Mouse (Mus musculus): ENCODE measurements around the gene Klf8.

GRCm38 (mm10) chrX:153254256-153254655, 17.0 kb downstream of the Klf8 start:
- TF ChIP-seq POLR2A (IDR thresholded peaks at IDR 0.05; ENCODE audit: control insufficient read depth, low read depth, low read length) = no peak
- TF ChIP-seq CTCF (IDR thresholded peaks at IDR 0.05; ENCODE audit: control insufficient read depth, insufficient read depth, insufficient replicate concordance, low read depth, low read length) = no peak
